Mouse (Mus musculus) cerebellum, adult 11 months (tissue): ENCODE measurements around the gene Sept9.

Experiments used
- DNase-seq: peaks from one replicate; pipeline ENCODE4 v3.0.0; 2022

Gene Sept9

GRCm38 (mm10) chr11:117266906-117267721, 67.7 kb downstream of the Sept9 start:
- DNase-seq = no peak

- no peak for DNase-seq
These were observed 68.4 kb downstream of the Sept9 start for GRCm38 (mm10) chr11:117267828-117268227.

- DNase-seq = no peak
These were observed 69.0 kb downstream of the Sept9 start for GRCm38 (mm10) chr11:117268304-117268956.

GRCm38 (mm10) chr11:117269053-117269702, 69.7 kb downstream of the Sept9 start:
- DNase-seq = no peak

GRCm38 (mm10) chr11:117269946-117270345, 70.5 kb downstream of the Sept9 start:
- no peak for DNase-seq

- DNase-seq = no peak
These were observed 75.5 kb downstream of the Sept9 start for GRCm38 (mm10) chr11:117274973-117275372.

- no peak for DNase-seq
These were observed 76.5 kb downstream of the Sept9 start for GRCm38 (mm10) chr11:117275999-117276398.

- DNase-seq = no peak
These were observed 77.5 kb downstream of the Sept9 start for GRCm38 (mm10) chr11:117276946-117277345.

GRCm38 (mm10) chr11:117278113-117278512, 78.7 kb downstream of the Sept9 start:
- no peak for DNase-seq

GRCm38 (mm10) chr11:117278514-117278913, 79.1 kb downstream of the Sept9 start:
- no peak for DNase-seq

GRCm38 (mm10) chr11:117279993-117280392, 80.5 kb downstream of the Sept9 start:
- DNase-seq = no peak

- DNase-seq = no peak
These were observed 83.8 kb downstream of the Sept9 start for GRCm38 (mm10) chr11:117283048-117283888.

GRCm38 (mm10) chr11:117283889-117284450, 84.5 kb downstream of the Sept9 start:
- DNase-seq = no peak

- peak; percentile 23 for DNase-seq
These were observed 85.5 kb downstream of the Sept9 start for GRCm38 (mm10) chr11:117284721-117285605.

GRCm38 (mm10) chr11:117285606-117285931, 86.1 kb downstream of the Sept9 start:
- DNase-seq = no peak

- no peak for DNase-seq
These were observed 88.3 kb downstream of the Sept9 start for GRCm38 (mm10) chr11:117287792-117288191.

GRCm38 (mm10) chr11:117288765-117289164, 89.3 kb downstream of the Sept9 start:
- no peak for DNase-seq

- DNase-seq = no peak
These were observed 92.0 kb downstream of the Sept9 start for GRCm38 (mm10) chr11:117291271-117292059.

- no peak for DNase-seq
These were observed 93.0 kb downstream of the Sept9 start for GRCm38 (mm10) chr11:117292446-117292845.

- DNase-seq = no peak
These were observed 95.8 kb downstream of the Sept9 start for GRCm38 (mm10) chr11:117295266-117295665.

- no peak for DNase-seq
These were observed 96.6 kb downstream of the Sept9 start for GRCm38 (mm10) chr11:117296116-117296499.
